Mouse (Mus musculus) embryonic facial prominence, embryonic 12.5 days (tissue): Measurements from ENCODE around the gene Gmfb. TPM values are rescaled to one million over a fixed set of nuclear protein-coding genes. Genes with fewer than 3 reads are reported as not detected.

ENCODE experiments used
- ATAC-seq: fragments of 200-750 bp; cut with Nextera tagmentation; 2 replicates; pipeline ENCODE4 v1.8.0; 2017; ENCODE audit not compliant: insufficient number of reproducible peaks, insufficient read depth, low FRiP score, low TSS enrichment
- H3K27ac ChIP-seq: fragments of 300-500 bp; sonication (generic); 2 replicates; pipeline ENCODE4 v1.5.1; 2016; ENCODE audit warnings: mild to moderate bottlenecking
- H3K27me3 ChIP-seq: fragments of 300-500 bp; sonication (generic); 2 replicates; pipeline ENCODE4 v1.6.1; 2016; ENCODE audit warnings: mild to moderate bottlenecking, moderate library complexity
- H3K36me3 ChIP-seq: fragments of 300-500 bp; sonication (generic); 2 replicates; pipeline ENCODE4 v1.6.1; 2016; ENCODE audit warnings: mild to moderate bottlenecking
- H3K4me1 ChIP-seq: fragments of 300-500 bp; sonication (generic); 2 replicates; pipeline ENCODE4 v1.6.1; 2016
- H3K4me2 ChIP-seq: fragments of 300-500 bp; sonication (generic); replicated peaks from 2 replicates; pipeline ENCODE4 v1.6.1; 2016; ENCODE audit warnings: mild to moderate bottlenecking, moderate library complexity
- H3K4me3 ChIP-seq: fragments of 300-500 bp; sonication (generic); 2 replicates; pipeline ENCODE4 v1.5.1; 2016; ENCODE audit warnings: mild to moderate bottlenecking
- H3K9ac ChIP-seq: fragments of 300-500 bp; sonication (generic); 2 replicates; pipeline ENCODE4 v1.6.1; 2016; ENCODE audit warnings: mild to moderate bottlenecking, moderate library complexity
- H3K9me3 ChIP-seq: fragments of 300-500 bp; sonication (generic); 2 replicates; pipeline ENCODE4 v1.6.1; 2016; ENCODE audit warnings: mild to moderate bottlenecking, moderate library complexity
- WGBS: fragments of 180-500 bp; shearing (Covaris S2); methylation state at CpG from one replicate; pipeline ENCODE4 v1.1.7; 2016; 5-methylcytosine and 5-hydroxymethylcytosine counted together
- polyA plus RNA-seq: library from polyadenylated mRNA; unstranded; fragments of >200 nt; fragmentation: Nextera tagmentation; extraction: Ambion mirVana; gene quantifications from 2 replicates; pipeline ENCODE4 v1.2.1, GENCODE M21; 2016

Gene Gmfb
- polyA plus RNA-seq, 1 experiment from 2014 or later = 85.1 TPM

DNA sequence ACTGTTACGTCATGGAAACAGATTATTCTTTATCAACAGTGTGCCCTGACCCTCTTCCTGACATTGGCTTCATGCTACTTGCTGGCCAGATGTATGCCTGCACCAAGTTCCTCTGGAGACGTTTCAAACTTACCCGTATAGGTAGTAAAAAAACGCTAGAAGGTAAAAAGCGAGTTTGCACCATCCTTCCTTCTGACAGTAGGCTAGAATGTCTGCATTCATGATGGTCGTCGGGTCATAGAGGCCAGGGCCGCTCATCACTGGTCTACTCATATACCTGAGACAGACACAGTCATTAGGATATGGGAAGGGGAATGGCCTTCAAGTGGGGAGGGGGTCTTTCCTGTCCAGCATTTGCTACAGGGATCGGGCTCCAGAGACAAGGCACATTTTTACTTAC is 43.3 kb downstream of the Gmfb start:
- no peak for ATAC-seq
- H3K27ac ChIP-seq = no peak overlapping the region
- 0 out of 2 replicates have a peak, but pooled peaks cover 4% of the 10 kb centered on the region for H3K9me3 ChIP-seq
- no peak overlapping the region for H3K9ac ChIP-seq
- no peaks in the 10 kb centered on the region for H3K27me3 ChIP-seq
- peaks cover 78% of the 10 kb centered on the region for H3K36me3 ChIP-seq
- H3K4me3 ChIP-seq = no peak overlapping the region
- no peaks in the 10 kb centered on the region for H3K4me1 ChIP-seq
- 98% methylated on average over 9 of the region's 9 CpGs for WGBS
- H3K4me2 ChIP-seq = no peak overlapping the region

DNA sequence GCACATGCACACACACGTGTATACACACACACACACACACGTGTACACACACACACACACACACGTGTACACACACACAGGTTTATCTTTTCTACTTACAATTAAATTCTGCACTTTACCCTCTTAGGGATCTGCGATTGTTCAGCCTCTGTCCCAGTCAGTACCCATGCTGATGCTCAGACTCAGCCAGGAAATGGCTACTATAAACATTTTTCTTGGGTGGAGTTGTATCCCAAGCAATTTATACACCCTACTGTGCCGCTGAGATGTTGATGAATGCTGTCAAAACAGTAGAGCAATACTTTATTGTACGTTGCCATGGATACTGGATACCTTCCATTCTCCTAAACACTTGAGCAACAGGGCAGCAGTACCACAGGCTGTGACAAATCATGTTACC is 52.0 kb downstream of the Gmfb start:
- no peaks in the 10 kb centered on the region for H3K27me3 ChIP-seq
- no peak overlapping the region for H3K9ac ChIP-seq
- H3K4me1 ChIP-seq = no peaks in the 10 kb centered on the region
- no peak overlapping the region for H3K4me2 ChIP-seq
- no peak for ATAC-seq
- no peaks in the 10 kb centered on the region for H3K9me3 ChIP-seq
- H3K36me3 ChIP-seq = peaks cover 34% of the 10 kb centered on the region
- H3K27ac ChIP-seq = no peak overlapping the region
- 90% methylated on average over 6 of the region's 6 CpGs for WGBS
- no peak overlapping the region for H3K4me3 ChIP-seq

- no peak overlapping the region for H3K9ac ChIP-seq
- ATAC-seq = no peak
- WGBS = 92% methylated on average over 12 of the region's 12 CpGs
- no peak overlapping the region for H3K27ac ChIP-seq
- no peaks in the 10 kb centered on the region for H3K9me3 ChIP-seq
- H3K4me3 ChIP-seq = no peak overlapping the region
- peaks cover 19% of the 10 kb centered on the region for H3K36me3 ChIP-seq
- H3K27me3 ChIP-seq = no peaks in the 10 kb centered on the region
- H3K4me2 ChIP-seq = no peak overlapping the region
- H3K4me1 ChIP-seq = no peaks in the 10 kb centered on the region
Measured at GRCm38 (mm10) chr14:46767116-46767515, 54.9 kb downstream of the Gmfb start.

GRCm38 (mm10) chr14:46761186-46761585 is 60.9 kb downstream of the Gmfb start:
- peak overlapping the region; percentile 71; the same call in 1 of the 2 replicates for H3K9ac ChIP-seq
- peaks cover 9% of the 10 kb centered on the region for H3K4me1 ChIP-seq
- no peaks in the 10 kb centered on the region for H3K27me3 ChIP-seq
- ATAC-seq = no peak
- no peak overlapping the region for H3K27ac ChIP-seq
- H3K4me3 ChIP-seq = peak overlapping the region; percentile 73
- H3K9me3 ChIP-seq = no peaks in the 10 kb centered on the region
- peaks cover 3% of the 10 kb centered on the region; the same call in 1 of the 2 replicates for H3K36me3 ChIP-seq
- peak overlapping the region; percentile 81 for H3K4me2 ChIP-seq
- WGBS = 50% methylated on average over 6 of the region's 6 CpGs

GRCm38 (mm10) chr14:46760355-46761029 is 61.5 kb downstream of the Gmfb start, which contains the start of gene Cdkn3:
Cdkn3 (plus strand) TSS chr14:46760541.
- Histone ChIP-seq H3K4me3 (peak within 1 kb of the TSS; percentile 73), H3K9me3 (no peaks in the 10 kb centered on the region), H3K27me3 (no peaks in the 10 kb centered on the region), H3K36me3 (no peaks in the 10 kb centered on the region), H3K27ac (no peak within 1 kb of the TSS; the same call in 1 of the 2 replicates), H3K9ac (peak within 1 kb of the TSS; percentile 71), H3K4me2 (peak within 1 kb of the TSS; percentile 81), H3K4me1 (peaks cover 9% of the 10 kb centered on the region)
- WGBS = under 1% methylated on average over 54 of the region's 54 CpGs
- peak; percentile 99 for ATAC-seq

DNA sequence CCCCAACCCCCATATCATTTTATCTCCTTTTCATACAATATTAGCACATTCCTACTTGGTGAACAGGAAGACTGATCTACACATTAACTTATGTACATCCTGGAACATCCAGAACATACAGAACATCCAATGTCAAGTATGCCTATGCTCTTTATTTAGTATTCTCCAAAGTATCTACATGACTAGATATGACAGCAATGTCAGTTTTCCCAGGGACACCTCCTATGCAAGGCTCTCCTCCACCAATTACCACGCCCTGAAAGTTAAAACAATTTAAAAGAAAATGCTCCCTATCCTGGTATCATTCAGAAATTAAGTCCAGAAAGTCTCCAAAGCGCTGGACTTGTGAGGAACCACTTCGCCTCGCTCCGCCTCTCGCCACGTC is 62.1 kb downstream of the Gmfb start:
- H3K36me3 ChIP-seq = no peaks in the 10 kb centered on the region
- peak overlapping the region; percentile 81 for H3K4me2 ChIP-seq
- H3K9me3 ChIP-seq = no peaks in the 10 kb centered on the region
- H3K27ac ChIP-seq = no peak overlapping the region
- no peaks in the 10 kb centered on the region for H3K27me3 ChIP-seq
- no peak; the same call in 1 of the 2 replicates for ATAC-seq
- H3K4me1 ChIP-seq = peaks cover 9% of the 10 kb centered on the region
- H3K9ac ChIP-seq = no peak overlapping the region
- peak overlapping the region; percentile 73 for H3K4me3 ChIP-seq
- WGBS = 2% methylated on average over 7 of the region's 7 CpGs

Other genes with a start within 250 kb of the Gmfb start
- 38.4 and 42.0 TPM in 2 replicates for gene Cdkn3, start 61.7 kb downstream of the Gmfb start, polyA plus RNA-seq
- 184 and 194 TPM in 2 replicates for gene Cnih1, start 33.8 kb downstream of the Gmfb start, polyA plus RNA-seq
- 24.8 and 26.5 TPM in 2 replicates for gene Cgrrf1, start 9.9 kb upstream of the Gmfb start, polyA plus RNA-seq
- 9.1 and 10.7 TPM in 2 replicates for gene Samd4, start 60.6 kb upstream of the Gmfb start, polyA plus RNA-seq